ENCODE assay signal across 11 mouse cellular contexts in genomic region chr12:80538311-80538710, GRCm38 (mm10).
"Had no signal": no experiment of that assay in that cellular context is flagged by ENCODE, and none has a peak within 500 bp of the region (broad histone marks: within the 10 kb centered on the region; RNA-seq: fewer than 3 reads in every experiment).

No protein-coding gene starts in this region.

- H3K9me3 ChIP-seq: limb, embryonic 15.5 days; liver, embryonic 12.5 days; midbrain, embryonic 12.5 days had no signal

- H3K4me1 ChIP-seq: liver, embryonic 12.5 days; midbrain, embryonic 12.5 days had no signal

- H3K27me3 ChIP-seq: limb, embryonic 15.5 days had no signal

- H3K4me3 ChIP-seq: left cerebral cortex, adult 2 months; limb, embryonic 15.5 days; liver, embryonic 12.5 days; midbrain, embryonic 12.5 days had no signal

- H3K36me3 ChIP-seq: limb, embryonic 15.5 days; liver, embryonic 12.5 days; midbrain, embryonic 12.5 days had no signal

- H3K27ac ChIP-seq: left cerebral cortex, adult 2 months; limb, embryonic 15.5 days; liver, embryonic 12.5 days; midbrain, embryonic 12.5 days had no signal

- ATAC-seq: hindbrain, embryonic 16.5 days; inflammation-experienced regulatory T-cells, adult 6 months; intestine, postnatal 0 days; liver, embryonic 12.5 days; midbrain, embryonic 16.5 days had no signal

- DNase-seq: kidney, postnatal 25 days; right cerebral cortex, postnatal 14 days; thymus, postnatal 4 days had no signal

- H3K4me2 ChIP-seq: limb, embryonic 15.5 days; liver, embryonic 12.5 days; midbrain, embryonic 12.5 days had no signal

- H3K9ac ChIP-seq: limb, embryonic 15.5 days; liver, embryonic 12.5 days; midbrain, embryonic 12.5 days had no signal
